Mouse (Mus musculus): ENCODE measurements around the gene Brms1l. TPM values are rescaled to one million over a fixed set of nuclear protein-coding genes. Genes with fewer than 3 reads are reported as not detected.
A peak's percentile ranks its signal among the peaks of the same experiment; 100 is the strongest.

Brms1l gene
- polyA plus RNA-seq, 1 experiment = 88.5 TPM

GRCm38 (mm10) chr12:55860631-55861030 lies 24.5 kb downstream of the Brms1l start:
- DNase-seq (ENCODE audit: low read depth) = no peak
- TF ChIP-seq POLR2A (IDR thresholded peaks at IDR 0.05; ENCODE audit: borderline replicate concordance, extremely low read depth, insufficient read depth, insufficient read length, poor library complexity, severe bottlenecking) (no peak), CTCF (IDR thresholded peaks at IDR 0.05; ENCODE audit: borderline replicate concordance, extremely low read depth, insufficient read depth, insufficient read length) (no peak)

GRCm38 (mm10) chr12:55867738-55868137 lies 31.6 kb downstream of the Brms1l start:
- no peak for DNase-seq (ENCODE audit: low read depth)
- TF ChIP-seq CTCF (IDR thresholded peaks at IDR 0.05; ENCODE audit: borderline replicate concordance, extremely low read depth, insufficient read depth, insufficient read length) = no peak
- no peak for TF ChIP-seq POLR2A (IDR thresholded peaks at IDR 0.05; ENCODE audit: borderline replicate concordance, extremely low read depth, insufficient read depth, insufficient read length, poor library complexity, severe bottlenecking)

DNA sequence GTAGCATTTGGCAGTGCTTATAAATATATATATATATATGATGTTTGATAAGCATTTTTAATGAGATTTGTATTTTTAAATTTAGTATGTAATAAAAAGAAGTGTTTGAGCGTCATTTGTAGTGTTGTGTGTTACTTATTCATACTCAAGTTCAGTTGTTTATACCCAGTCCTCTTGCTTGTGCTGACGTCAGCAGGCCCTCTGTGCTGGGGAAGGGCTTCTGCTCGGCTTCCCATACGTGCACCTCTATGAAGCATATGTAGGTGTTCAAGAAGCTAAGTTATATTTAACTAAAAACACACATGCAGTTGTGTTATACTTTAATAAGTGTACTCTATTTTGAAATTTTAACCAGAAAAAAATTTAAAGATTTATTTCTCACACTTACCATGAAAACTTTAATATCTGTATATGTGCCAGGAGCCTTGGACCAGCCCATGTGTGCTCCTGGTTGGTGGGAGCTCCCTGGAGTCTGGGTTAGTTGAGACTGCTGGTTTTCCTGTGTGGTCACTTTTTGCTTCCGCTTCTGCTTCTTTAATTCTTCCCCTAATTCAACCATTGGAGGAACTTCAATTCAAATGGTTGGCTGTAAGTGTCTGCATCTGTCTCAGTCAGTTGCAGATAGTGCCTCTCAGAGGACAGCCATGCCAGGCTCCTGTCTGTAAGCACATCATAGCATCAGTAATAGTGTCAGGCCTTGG lies 33.6 kb downstream of the Brms1l start:
- TF ChIP-seq POLR2A (IDR thresholded peaks at IDR 0.05; ENCODE audit: borderline replicate concordance, extremely low read depth, insufficient read depth, insufficient read length, poor library complexity, severe bottlenecking) (no peak), CTCF (IDR thresholded peaks at IDR 0.05; ENCODE audit: borderline replicate concordance, extremely low read depth, insufficient read depth, insufficient read length) (no peak)
- no peak for DNase-seq (ENCODE audit: low read depth)

- peak; percentile 56 for DNase-seq (ENCODE audit: low read depth)
- TF ChIP-seq POLR2A (IDR thresholded peaks at IDR 0.05; ENCODE audit: borderline replicate concordance, extremely low read depth, insufficient read depth, insufficient read length, poor library complexity, severe bottlenecking) = no peak
- TF ChIP-seq CTCF (IDR thresholded peaks at IDR 0.05; ENCODE audit: borderline replicate concordance, extremely low read depth, insufficient read depth, insufficient read length) = peak; percentile 16; the same call in 1 of the 2 replicates
These were observed 49.3 kb downstream of the Brms1l start for GRCm38 (mm10) chr12:55885449-55885848.

GRCm38 (mm10) chr12:55888570-55888969 lies 52.4 kb downstream of the Brms1l start:
- DNase-seq (ENCODE audit: low read depth) = peak; percentile 64
- TF ChIP-seq CTCF (IDR thresholded peaks at IDR 0.05; ENCODE audit: borderline replicate concordance, extremely low read depth, insufficient read depth, insufficient read length) = no peak
- no peak for TF ChIP-seq POLR2A (IDR thresholded peaks at IDR 0.05; ENCODE audit: borderline replicate concordance, extremely low read depth, insufficient read depth, insufficient read length, poor library complexity, severe bottlenecking)

DNA sequence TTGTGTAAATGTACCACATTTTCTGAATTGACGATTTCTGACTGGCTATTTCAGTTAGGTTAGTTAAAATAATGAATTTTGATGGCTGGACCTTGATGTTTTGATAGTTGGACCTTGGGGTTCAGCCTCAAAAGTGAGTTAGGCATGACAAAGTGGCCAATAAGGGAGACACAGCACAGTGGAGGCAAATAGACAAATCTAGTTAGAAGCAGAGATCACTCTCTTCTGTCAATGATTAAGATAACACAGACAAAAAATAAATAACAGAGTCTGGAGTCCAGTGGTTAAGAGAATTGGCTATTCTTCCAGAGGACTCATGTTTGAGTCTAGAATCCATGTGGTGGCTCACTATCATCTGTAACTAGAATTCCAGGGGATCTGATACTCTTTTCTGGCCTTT lies 68.7 kb downstream of the Brms1l start:
- TF ChIP-seq CTCF (IDR thresholded peaks at IDR 0.05; ENCODE audit: borderline replicate concordance, extremely low read depth, insufficient read depth, insufficient read length) (no peak), POLR2A (IDR thresholded peaks at IDR 0.05; ENCODE audit: borderline replicate concordance, extremely low read depth, insufficient read depth, insufficient read length, poor library complexity, severe bottlenecking) (no peak)
- no peak for DNase-seq (ENCODE audit: low read depth)

DNA sequence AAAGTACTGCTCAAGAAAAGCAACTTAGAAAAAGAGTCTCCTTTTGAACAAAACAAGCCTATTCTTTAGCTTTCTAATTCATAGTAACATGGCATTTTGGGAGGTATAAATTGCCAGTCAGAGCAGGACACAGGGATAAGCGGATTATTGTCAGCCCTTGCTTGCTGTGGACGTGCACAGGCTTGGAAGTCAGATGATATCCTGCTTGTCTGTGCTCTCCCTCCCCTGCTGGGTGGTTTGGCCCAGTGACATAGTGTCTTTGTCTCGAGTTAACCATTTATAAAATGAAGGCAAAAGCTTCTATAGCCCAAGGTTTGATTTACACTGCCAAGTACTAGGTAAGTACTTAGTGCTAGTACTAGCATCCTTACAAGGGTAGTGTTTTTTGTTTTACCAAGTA lies 76.0 kb downstream of the Brms1l start:
- no peak for TF ChIP-seq CTCF (IDR thresholded peaks at IDR 0.05; ENCODE audit: borderline replicate concordance, extremely low read depth, insufficient read depth, insufficient read length)
- TF ChIP-seq POLR2A (IDR thresholded peaks at IDR 0.05; ENCODE audit: borderline replicate concordance, extremely low read depth, insufficient read depth, insufficient read length, poor library complexity, severe bottlenecking) = no peak
- DNase-seq (ENCODE audit: low read depth) = peak; percentile 48

GRCm38 (mm10) chr12:55913201-55913600 lies 77.1 kb downstream of the Brms1l start:
- no peak for TF ChIP-seq POLR2A (IDR thresholded peaks at IDR 0.05; ENCODE audit: borderline replicate concordance, extremely low read depth, insufficient read depth, insufficient read length, poor library complexity, severe bottlenecking)
- no peak for DNase-seq (ENCODE audit: low read depth)

DNA sequence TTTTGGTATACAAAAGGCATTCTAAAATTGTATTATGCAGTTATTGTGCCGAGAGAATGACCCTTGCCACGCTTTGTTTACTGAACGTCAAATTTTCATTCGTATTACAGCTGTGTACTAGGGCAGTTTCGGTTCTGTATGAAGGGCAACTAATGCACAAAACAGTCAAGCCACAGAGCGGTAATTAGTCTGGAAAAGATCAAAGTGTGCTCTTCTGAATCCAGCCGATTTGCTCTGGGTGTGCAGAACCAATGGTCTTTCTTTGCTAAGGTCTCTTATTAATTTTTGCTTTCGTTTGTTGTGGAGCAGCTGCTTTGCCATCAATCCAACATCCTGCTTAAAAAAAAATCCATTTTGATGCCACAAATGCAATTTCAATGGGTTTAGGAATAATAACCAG lies 80.1 kb downstream of the Brms1l start:
- peak; percentile 59 for DNase-seq (ENCODE audit: low read depth)

GRCm38 (mm10) chr12:55917020-55917419 lies 80.9 kb downstream of the Brms1l start:
- TF ChIP-seq CTCF (IDR thresholded peaks at IDR 0.05; ENCODE audit: borderline replicate concordance, extremely low read depth, insufficient read depth, insufficient read length) (no peak), POLR2A (IDR thresholded peaks at IDR 0.05; ENCODE audit: borderline replicate concordance, extremely low read depth, insufficient read depth, insufficient read length, poor library complexity, severe bottlenecking) (no peak)
- DNase-seq (ENCODE audit: low read depth) = no peak

More for the DNA sequence above, 80.1 kb downstream of the Brms1l start:
- no peak for TF ChIP-seq CTCF (IDR thresholded peaks at IDR 0.05; ENCODE audit: borderline replicate concordance, extremely low read depth, insufficient read depth, insufficient read length)
- TF ChIP-seq POLR2A (IDR thresholded peaks at IDR 0.05; ENCODE audit: borderline replicate concordance, extremely low read depth, insufficient read depth, insufficient read length, poor library complexity, severe bottlenecking) = no peak

Other genes starting within 250 kb of the Brms1l start
- gene Insm2, start 236.9 kb upstream of the Brms1l start, polyA plus RNA-seq (2012; rRNA removed) = 1.1 and 2.0 TPM in 2 replicates
- gene Ralgapa1, start 15.2 kb upstream of the Brms1l start, polyA plus RNA-seq (2012; rRNA removed) = 72.0 and 84.2 TPM in 2 replicates